Mouse (Mus musculus): ENCODE measurements around the gene Cpz. TPM values are rescaled to one million over a fixed set of nuclear protein-coding genes. Genes with fewer than 3 reads are reported as not detected.

The Cpz gene
- total RNA-seq, 2 experiments from 2014 or later, result 1.3 to 1.6 TPM

- DNase-seq (ENCODE audit: low spot score in 2 of 2), result no peak
Measured at GRCm38 (mm10) chr5:35531586-35531985, 6.1 kb upstream of the Cpz start.

GRCm38 (mm10) chr5:35530442-35530841, 4.9 kb upstream of the Cpz start:
- DNase-seq (ENCODE audit: low spot score in 2 of 2), result peak; percentile 72

DNA sequence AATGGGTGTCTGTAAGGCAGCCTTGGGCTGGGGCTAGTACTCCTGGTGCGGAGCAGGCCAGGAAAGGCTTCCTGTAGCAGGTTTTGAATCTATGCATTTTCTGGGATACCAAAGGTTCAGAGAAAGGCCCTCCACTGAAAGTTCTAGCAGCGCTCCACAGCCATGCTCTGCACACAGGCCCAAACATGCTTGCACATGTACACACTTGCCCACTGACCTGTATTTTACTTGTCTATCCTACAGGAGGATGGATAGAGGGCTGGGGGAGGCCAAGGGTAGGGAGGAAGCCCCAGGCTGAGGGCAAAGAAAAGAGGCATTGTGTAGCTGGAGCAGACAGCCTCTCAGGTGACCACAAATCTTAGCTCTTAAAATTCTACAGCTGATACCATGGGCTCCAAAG, 1.1 kb downstream of the Cpz start:
- no peak for DNase-seq (ENCODE audit: low spot score in 2 of 2)

- peak; percentile 82 to 83 for DNase-seq (ENCODE audit: low spot score in 2 of 2)
Measured at GRCm38 (mm10) chr5:35523735-35524134, 1.8 kb downstream of the Cpz start.

DNA sequence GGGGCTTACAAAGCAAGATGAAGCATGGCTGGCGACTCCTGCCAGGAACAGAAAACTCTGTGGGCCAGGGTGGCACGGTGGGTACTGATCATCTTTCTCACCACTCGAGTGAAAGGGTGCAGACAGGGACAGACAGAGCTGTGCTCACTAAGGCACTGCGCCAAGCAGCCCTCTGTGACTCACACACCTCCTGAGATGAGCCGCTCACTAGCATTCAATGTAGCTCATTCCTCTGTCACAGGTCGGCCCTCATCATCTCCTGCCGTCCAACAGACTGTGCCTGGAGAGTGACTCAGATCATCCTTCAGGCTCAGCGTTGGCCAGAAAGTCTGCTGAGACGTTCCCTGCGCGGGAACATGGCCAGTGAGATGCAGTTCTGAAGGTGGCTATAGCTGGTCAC, 8.7 kb downstream of the Cpz start:
- DNase-seq (ENCODE audit: low spot score in 2 of 2), result no peak

- peak; percentile 77 to 82 for DNase-seq (ENCODE audit: low spot score in 2 of 2)
Measured at GRCm38 (mm10) chr5:35510589-35510988, 14.9 kb downstream of the Cpz start.

- no peak for DNase-seq (ENCODE audit: low spot score in 2 of 2)
Measured at GRCm38 (mm10) chr5:35505016-35505415, 20.5 kb downstream of the Cpz start.

DNA sequence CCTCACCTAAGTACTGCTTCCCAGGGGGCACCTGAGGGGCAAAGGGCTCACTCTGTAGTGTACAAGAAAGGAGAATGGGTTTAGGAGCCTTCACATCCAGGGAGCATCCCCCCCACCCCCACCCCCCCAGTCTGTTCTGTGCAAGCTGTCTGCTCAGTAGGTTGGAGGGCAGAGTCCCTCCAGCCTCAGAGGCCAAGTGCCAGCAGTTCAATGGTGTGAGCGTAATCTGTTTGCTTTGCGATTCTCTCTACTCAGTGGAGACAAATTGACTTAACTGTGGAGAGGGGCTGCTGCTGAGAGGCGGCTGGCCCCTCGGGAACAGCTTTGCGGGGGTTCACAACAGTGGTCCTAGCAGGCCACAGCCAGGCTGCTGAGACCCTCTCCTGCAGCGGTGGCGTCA, 28.2 kb downstream of the Cpz start:
- DNase-seq (ENCODE audit: low spot score in 2 of 2), result no peak

DNA sequence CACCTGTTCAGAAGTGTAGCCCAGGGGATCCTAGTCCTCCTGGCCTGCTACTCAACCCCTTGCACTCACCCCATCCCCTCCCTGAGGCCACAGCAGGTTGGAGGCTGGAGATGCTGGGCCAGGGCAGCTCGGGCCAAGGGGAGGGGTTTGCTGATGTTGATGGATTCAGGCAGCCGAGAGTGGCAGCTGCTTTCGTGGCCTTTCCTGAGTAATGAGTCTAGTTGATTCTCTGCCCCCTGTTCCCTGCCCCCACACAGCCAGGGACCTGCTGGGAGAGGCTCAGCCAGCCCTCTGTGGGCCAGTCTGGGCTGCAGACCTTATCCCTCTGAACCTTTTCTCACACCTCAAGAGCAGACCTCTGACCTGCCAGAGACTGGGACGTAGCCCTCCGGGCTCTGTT, 29.5 kb downstream of the Cpz start:
- no peak for DNase-seq (ENCODE audit: low spot score in 2 of 2)

DNA sequence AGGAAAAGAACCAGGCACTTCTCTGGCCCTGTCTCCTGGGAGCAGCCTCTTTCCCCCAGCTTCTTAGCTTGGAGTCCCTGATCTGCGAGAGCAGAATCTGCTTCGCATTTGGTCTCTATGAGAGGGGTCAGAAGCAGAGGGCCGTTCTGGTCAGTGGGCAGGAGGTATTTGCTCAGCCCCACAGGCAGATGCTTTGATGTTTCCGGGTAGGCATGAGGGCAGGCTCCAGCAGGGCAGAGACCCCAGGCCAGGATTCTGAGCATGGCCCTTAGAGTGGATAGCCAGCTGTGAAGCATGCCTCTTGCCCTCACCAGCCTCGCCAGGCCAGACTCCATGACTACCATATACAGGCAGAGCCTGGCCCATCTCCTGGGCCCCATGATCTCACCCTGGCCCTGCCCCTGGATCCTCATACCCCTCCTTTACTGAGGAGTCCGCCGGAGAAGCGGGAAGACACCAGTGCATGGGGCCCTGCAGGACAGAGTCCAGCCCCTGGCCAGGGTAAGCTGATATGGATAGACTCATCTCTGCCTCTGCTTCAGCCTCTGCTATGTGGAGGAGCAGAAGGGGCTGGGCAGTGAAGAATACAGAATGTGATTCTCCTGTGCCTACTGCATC, 30.6 kb downstream of the Cpz start:
- DNase-seq (ENCODE audit: low spot score in 2 of 2), result no peak

DNA sequence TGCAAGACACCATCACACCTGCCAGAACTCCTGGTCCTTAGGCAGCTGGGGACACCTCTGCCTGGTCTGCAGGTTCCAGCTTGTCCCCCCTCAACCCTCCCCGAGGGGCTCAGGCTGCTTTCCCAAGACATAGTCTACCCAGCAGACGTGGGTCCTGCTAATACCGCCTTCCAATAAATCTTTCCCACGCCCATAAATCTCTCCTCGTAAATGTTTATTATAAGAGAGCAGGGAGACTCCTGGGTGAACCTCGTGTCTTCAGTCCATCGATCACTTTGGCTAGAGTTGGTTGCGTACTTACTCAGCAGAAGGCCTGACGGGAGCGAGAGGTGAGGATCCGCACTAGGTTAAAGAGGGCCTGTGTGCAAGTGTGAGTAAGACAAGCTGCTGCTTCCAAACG, 31.7 kb downstream of the Cpz start:
- DNase-seq (ENCODE audit: low spot score in 2 of 2), result no peak

- no peak for DNase-seq (ENCODE audit: low spot score in 2 of 2)
Measured at GRCm38 (mm10) chr5:35479521-35479920, 46.0 kb downstream of the Cpz start.

- DNase-seq (ENCODE audit: low spot score in 2 of 2), result peak; percentile 26 to 51
Measured at GRCm38 (mm10) chr5:35475236-35475635, 50.3 kb downstream of the Cpz start.

GRCm38 (mm10) chr5:35470885-35471528, 54.5 kb downstream of the Cpz start:
- no peak for DNase-seq (ENCODE audit: low spot score in 2 of 2)

DNA sequence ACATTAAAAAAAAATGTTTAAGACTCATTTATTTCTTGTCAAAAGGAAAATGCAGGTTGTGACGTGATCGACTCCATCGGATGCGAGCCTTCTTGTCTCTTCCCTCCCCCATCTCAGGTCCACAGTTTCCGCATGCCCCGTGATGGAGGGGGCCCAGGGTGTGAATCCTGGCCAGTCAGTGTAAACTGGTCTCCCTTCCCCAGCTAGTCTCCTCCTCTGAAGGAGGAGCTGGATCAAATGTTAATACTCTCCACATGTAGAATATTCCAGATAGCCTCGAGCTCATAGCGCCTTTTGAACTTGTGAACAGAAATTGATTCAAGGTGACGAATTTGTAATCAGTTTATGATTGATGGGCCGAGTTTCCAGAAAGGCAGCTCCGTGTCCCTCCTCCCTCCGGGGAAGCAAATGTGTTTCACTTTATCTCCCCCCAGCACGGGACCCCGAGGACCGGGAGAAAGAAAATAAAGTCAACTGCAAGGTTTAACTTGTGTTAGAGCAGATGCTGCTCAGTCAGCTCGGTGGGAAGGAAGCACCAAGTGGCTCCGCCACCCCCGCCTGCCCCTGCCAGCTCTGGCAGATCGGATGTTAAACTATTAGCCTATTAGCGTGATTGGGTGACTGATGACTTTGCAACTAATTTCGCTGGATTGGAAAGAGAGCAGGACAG, 59.4 kb downstream of the Cpz start:
- DNase-seq (ENCODE audit: low spot score in 2 of 2), result no peak

GRCm38 (mm10) chr5:35462081-35462480, 63.4 kb downstream of the Cpz start:
- DNase-seq (ENCODE audit: low spot score in 2 of 2), result no peak

GRCm38 (mm10) chr5:35459760-35460159, 65.7 kb downstream of the Cpz start:
- DNase-seq (ENCODE audit: low spot score in 2 of 2), result no peak

DNA sequence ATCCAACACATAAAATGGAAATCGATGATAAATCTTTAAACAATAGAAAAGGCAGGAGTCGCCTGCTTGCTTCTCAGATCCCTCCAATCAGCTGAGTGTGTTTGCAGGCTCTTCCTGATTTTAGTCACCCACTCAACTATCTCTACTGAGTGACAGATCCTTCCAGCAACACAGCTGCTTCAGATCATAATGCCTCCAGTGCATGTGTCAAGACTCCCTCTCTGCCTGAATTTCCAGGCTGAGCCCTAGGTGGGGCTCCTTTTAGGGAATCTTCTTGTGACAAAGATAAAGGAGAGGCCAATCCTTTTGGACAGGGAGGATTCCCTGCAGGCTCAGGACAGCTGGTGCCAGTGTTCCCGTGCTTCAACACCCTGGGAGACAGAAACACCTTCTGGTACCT, 67.2 kb downstream of the Cpz start:
- DNase-seq (ENCODE audit: low spot score in 2 of 2), result no peak

DNA sequence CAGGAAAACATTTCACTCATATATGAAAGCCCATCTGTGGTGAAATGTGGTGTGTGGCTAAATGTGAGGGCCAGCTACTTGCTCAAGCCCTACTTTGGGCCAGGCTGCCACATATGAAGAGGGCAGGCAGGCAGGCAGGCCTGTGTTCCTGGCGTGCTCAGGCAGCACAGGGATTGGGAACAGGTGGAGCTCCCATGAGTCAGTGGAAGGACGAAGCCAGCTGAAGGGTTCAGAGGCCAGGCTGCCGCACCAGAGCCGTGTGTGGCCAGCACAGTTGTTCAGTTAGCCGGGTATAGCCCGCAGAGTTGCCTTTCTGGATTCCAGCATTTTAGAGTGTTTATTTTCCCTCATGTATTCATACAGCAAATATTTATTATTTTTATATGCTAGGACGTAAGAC, 68.1 kb downstream of the Cpz start:
- DNase-seq (ENCODE audit: low spot score in 2 of 2), result no peak

- peak; percentile 35 to 43 for DNase-seq (ENCODE audit: low spot score in 2 of 2)
Measured at GRCm38 (mm10) chr5:35454187-35454800, 71.2 kb downstream of the Cpz start.

Data from layer of hippocampus, postnatal 10 days (tissue).